Mouse (Mus musculus) liver, adult 2 months (tissue): ENCODE data around the gene Syncrip. TPM values are rescaled to one million over a fixed set of nuclear protein-coding genes. Genes with fewer than 3 reads are reported as not detected.

Source experiments
- DNase-seq: peaks from one replicate; pipeline ENCODE4 v3.0.0-alpha.2; 2011; ENCODE audit warnings: low read depth, low spot score; ENCODE audit errors: extremely low read depth
- H3K27ac ChIP-seq: fragments of 200-500 bp; replicated peaks from 2 replicates; pipeline ENCODE4 v1.5.1; 2012; ENCODE audit warnings: low read depth, mild to moderate bottlenecking, control low read depth, inconsistent platforms, low read length; ENCODE audit not compliant: insufficient read depth
- H3K27me3 ChIP-seq: fragments of 200-500 bp; 2 replicates; pipeline ENCODE4 v1.6.1; 2012; ENCODE audit warnings: mild to moderate bottlenecking, moderate library complexity, low read length, inconsistent platforms; ENCODE audit not compliant: control insufficient read depth, insufficient read depth
- H3K36me3 ChIP-seq: fragments of 200-500 bp; 2 replicates; pipeline ENCODE4 v1.6.1; 2012; ENCODE audit warnings: low read length, inconsistent platforms; ENCODE audit not compliant: control insufficient read depth, insufficient read depth
- H3K4me1 ChIP-seq: fragments of 200-500 bp; 2 replicates; pipeline ENCODE4 v1.6.1; 2011; ENCODE audit warnings: low read length; ENCODE audit not compliant: control insufficient read depth, insufficient read depth
- H3K4me3 ChIP-seq: fragments of 200-500 bp; 2 replicates; pipeline ENCODE4 v1.5.1; 2011; ENCODE audit warnings: low read depth, mild to moderate bottlenecking, control low read depth, low read length, moderate library complexity; ENCODE audit not compliant: insufficient read depth
- H3K79me2 ChIP-seq: fragments of 200-500 bp; 2 replicates; pipeline ENCODE4 v1.6.1; 2012; ENCODE audit warnings: inconsistent platforms, mild to moderate bottlenecking, low read length, moderate library complexity; ENCODE audit not compliant: control insufficient read depth, insufficient read depth
- H3K9ac ChIP-seq: fragments of 200-500 bp; 2 replicates; pipeline ENCODE4 v1.6.1; 2012; ENCODE audit warnings: low read depth, mild to moderate bottlenecking, control low read depth, inconsistent platforms, low read length
- CTCF ChIP-seq: fragments of 200-500 bp; IDR thresholded peaks from 2 replicates; pipeline ENCODE4 v1.5.1; 2011; ENCODE audit warnings: low read depth, low read length, control low read depth
- POLR2A ChIP-seq: fragments of 200-500 bp; IDR thresholded peaks from 2 replicates; pipeline ENCODE4 v1.6.1; 2011; ENCODE audit warnings: low read length, control low read depth; ENCODE audit not compliant: insufficient read depth; ENCODE audit errors: extremely low read depth
- WGBS: fragments of 180-500 bp; shearing (Covaris S2); methylation state at CpG from one replicate; pipeline ENCODE4 v1.1.7; 2018; 5-methylcytosine and 5-hydroxymethylcytosine counted together
- polyA plus RNA-seq: library from polyadenylated mRNA; depleted of rRNA; stranded (reverse); fragments of >200 nt; gene quantifications from 2 replicates; pipeline ENCODE4 v1.2.3, GENCODE M21; 2012
- total RNA-seq: library from RNA; depleted of rRNA; stranded (reverse); fragments of >200 nt; gene quantifications from 2 replicates; pipeline ENCODE4 v1.2.3, GENCODE M21; 2014

The Syncrip gene
- total and polyA plus RNA-seq, 2 experiments: 2.3 to 21.0 TPM

DNA sequence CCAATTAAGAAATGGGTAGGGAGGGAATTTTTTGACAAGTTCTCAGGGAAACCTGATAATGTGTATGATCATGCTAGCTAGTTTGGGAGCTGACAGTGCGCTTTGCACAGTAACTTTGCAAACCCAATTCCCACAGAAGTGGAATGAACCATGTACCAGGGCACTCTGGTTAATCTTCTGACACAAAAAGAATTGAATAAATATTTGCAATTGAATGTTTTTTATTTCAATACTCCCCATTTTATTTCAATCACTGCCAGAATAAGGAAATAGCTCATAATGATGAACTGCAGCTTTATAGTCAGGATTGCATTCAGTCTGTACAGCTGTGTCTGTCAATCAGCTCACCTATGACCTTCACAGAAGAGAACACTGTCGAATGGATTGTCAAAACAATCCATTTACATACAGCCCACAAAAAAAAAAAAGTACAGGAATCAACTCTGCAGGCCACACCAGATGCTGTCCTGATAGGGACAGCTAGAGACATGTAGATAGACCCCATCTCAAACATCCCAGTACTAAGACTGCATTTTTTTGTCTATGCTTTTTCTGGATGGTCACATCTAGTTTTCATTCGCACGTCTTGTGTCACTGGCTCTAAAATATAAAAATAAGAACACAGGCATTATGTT is 38.6 kb upstream of the Syncrip start:
- H3K9ac ChIP-seq: no peak overlapping the region
- H3K79me2 ChIP-seq: no peaks in the 10 kb centered on the region
- H3K4me3 ChIP-seq: no peak overlapping the region
- H3K27ac ChIP-seq: no peak overlapping the region
- H3K27me3 ChIP-seq: no peaks in the 10 kb centered on the region
- peaks cover 4% of the 10 kb centered on the region; the same call in 1 of the 2 replicates for H3K4me1 ChIP-seq
- WGBS: 56% methylated on average over 4 of the region's 4 CpGs
- no peak for TF ChIP-seq CTCF
- peak; percentile 15 for DNase-seq
- peaks cover 13% of the 10 kb centered on the region for H3K36me3 ChIP-seq

DNA sequence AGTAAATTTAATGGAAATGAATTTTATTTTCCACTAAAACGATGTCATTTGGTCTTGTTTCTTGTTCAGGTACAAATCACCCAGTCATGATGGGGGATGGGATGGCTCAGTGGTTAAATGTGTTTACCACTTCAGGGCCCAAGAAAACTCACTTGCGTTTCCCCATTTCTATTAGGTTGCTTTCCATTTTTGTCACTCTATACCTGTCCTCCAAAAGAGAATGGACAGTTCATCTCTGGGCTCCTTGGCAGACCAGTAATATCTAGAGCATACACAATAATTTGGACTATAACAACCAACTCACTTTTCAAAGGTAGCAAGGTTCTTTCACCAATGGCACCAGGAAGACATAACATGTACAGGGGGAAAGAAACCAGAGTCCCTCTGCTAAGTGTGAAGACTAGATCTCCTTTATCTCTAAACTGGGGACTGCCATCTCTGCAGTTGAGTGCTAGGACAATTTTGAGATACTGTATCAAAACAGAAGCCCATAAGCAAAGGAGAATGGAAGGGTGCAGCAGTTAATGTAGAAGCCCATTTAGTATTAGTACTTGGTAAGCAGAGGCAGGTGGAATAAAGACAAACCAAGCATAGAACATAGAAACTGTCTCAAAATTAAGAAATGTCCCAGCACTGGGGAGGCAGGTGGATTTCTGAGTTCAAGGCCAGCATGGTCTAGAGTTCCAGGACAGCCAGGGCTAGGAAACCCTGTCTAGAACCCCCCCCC is 37.9 kb upstream of the Syncrip start:
- H3K27ac ChIP-seq: no peak overlapping the region
- H3K4me3 ChIP-seq: no peak overlapping the region
- H3K9ac ChIP-seq: no peak overlapping the region
- WGBS: 81% methylated on average over 2 of the region's 2 CpGs
- TF ChIP-seq CTCF (no peak), POLR2A (no peak)
- peaks cover 4% of the 10 kb centered on the region; the same call in 1 of the 2 replicates for H3K4me1 ChIP-seq
- no peak for DNase-seq
- H3K79me2 ChIP-seq: no peaks in the 10 kb centered on the region
- peaks cover 13% of the 10 kb centered on the region for H3K36me3 ChIP-seq
- H3K27me3 ChIP-seq: no peaks in the 10 kb centered on the region

DNA sequence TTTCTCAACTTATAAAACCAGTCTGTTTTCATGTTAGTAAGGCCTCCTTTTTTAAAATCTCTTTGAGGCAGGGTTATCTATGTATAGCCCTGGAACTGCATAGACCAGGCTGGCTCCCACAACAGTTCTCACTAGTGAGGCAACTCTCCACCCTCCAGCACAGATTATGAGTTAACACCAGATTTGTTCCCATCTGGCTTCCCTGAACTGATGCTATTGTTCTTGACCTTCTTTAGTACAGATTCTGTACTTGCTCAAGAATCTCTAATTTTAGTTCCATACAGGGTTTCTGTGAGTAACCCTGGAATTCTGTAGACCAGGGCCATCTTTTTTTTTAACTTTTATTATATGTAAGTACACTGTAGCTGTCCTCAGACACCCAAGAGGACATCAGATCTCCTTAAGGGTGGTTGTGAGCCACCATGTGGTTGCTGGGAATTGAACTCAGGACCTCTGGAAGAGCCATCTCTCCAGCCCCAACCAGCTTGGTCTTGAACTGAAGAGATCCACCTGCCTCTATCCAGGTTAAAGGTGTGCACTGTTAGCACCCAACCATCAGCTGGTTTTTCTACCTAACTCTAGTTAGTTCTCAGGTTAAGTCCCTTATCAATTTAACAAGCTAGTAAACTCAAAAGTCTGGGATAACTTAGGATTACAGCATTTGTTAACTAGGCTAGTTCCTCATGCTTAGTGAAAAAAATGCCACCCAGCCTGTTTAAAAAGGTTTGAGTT is 37.2 kb upstream of the Syncrip start:
- Histone ChIP-seq H3K27me3 (no peaks in the 10 kb centered on the region), H3K79me2 (no peaks in the 10 kb centered on the region), H3K36me3 (peaks cover 13% of the 10 kb centered on the region), H3K9ac (no peak overlapping the region), H3K4me1 (peaks cover 4% of the 10 kb centered on the region; the same call in 1 of the 2 replicates), H3K27ac (no peak overlapping the region), H3K4me3 (no peak overlapping the region)
- DNase-seq: no peak
- TF ChIP-seq POLR2A (no peak), CTCF (no peak)

DNA sequence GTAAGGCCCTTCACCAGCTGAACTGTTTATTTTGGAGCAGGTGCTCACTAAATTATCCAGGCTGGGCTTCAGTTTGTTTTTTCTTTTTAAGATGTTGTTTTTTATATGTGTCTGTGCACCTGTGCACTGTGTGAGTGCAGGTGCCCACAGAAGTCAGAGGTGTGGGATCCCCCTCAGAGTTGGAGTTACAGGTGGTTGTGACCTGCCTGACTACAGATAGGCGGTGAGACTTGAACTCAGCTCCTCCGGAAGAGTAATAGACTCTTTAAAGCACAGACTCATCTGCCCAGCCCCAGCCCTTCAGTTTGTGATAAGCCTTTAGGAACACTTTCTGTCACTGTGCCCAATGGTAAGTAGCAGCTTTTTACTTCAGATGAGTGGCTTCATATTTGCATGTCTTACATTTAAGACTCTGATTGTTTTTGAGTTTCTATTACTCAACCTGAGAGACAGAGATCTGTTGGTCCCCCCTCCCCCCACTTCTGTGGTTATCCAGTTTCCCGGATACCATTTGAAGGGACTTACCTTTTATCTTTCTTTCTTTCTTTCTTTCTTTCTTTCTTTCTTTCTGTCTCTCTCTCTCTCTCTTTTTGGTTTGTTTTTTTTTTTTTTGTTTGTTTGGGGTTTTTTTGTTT is 34.1 kb upstream of the Syncrip start:
- Histone ChIP-seq H3K79me2 (no peaks in the 10 kb centered on the region), H3K4me1 (no peaks in the 10 kb centered on the region), H3K27ac (no peak overlapping the region), H3K9ac (no peak overlapping the region), H3K4me3 (no peak overlapping the region), H3K36me3 (peaks cover 13% of the 10 kb centered on the region), H3K27me3 (no peaks in the 10 kb centered on the region)
- TF ChIP-seq POLR2A (no peak), CTCF (no peak)
- 81% methylated on average over 3 of the region's 3 CpGs for WGBS
- no peak for DNase-seq

DNA sequence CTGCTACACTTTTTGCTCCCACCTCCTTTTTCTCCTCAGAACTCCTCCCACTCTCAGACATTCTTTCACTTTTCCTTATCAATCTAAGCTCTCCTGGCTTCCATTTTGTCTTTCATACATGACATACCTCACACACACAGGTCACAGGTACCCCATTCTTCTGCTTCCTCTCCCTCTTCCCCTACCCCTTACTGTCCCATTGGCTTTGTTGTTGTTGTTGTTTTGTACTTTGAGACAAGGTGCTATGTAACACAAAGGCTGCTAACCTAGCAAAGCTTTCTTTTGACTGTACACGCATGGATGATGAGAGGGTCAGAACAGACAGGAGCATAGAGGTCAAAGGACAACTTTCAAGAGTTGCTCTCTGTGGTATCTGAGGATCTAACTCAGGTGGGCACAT is 33.2 kb upstream of the Syncrip start:
- H3K79me2 ChIP-seq: no peaks in the 10 kb centered on the region
- H3K4me1 ChIP-seq: no peaks in the 10 kb centered on the region
- H3K9ac ChIP-seq: no peak overlapping the region
- TF ChIP-seq POLR2A: no peak
- TF ChIP-seq CTCF: no peak
- WGBS: 76% methylated on average over 1 of the region's 1 CpGs
- no peak for DNase-seq
- H3K27ac ChIP-seq: no peak overlapping the region
- no peak overlapping the region for H3K4me3 ChIP-seq
- H3K36me3 ChIP-seq: peaks cover 6% of the 10 kb centered on the region
- no peaks in the 10 kb centered on the region for H3K27me3 ChIP-seq
